ENCODE assay signal across 13 mouse cellular contexts in genomic region chr14:12177436-12177835, GRCm38 (mm10).
A peak's percentile ranks its signal among the peaks of the same experiment; 100 is the strongest.
DNase-seq lines count a peak whose midpoint lies in the region; ATAC-seq lines count a peak whose summit lies in the region.
"Had no signal": no experiment of that assay in that cellular context is flagged by ENCODE, and none has a peak within 500 bp of the region (broad histone marks: within the 10 kb centered on the region; RNA-seq: fewer than 3 reads in every experiment).

No protein-coding gene starts in this region.

- H3K36me3 ChIP-seq in hindbrain, embryonic 10.5 days, result no peaks in the 10 kb centered on the region
- no peaks in the 10 kb centered on the region for H3K36me3 ChIP-seq in hindbrain, embryonic 12.5 days
- no peaks in the 10 kb centered on the region for H3K36me3 ChIP-seq in forebrain, embryonic 13.5 days (ENCODE audit: poor library complexity, severe bottlenecking)
- H3K36me3 ChIP-seq in intestine, embryonic 16.5 days (ENCODE audit: control insufficient read depth, insufficient read depth, low read length), result no peaks in the 10 kb centered on the region
- H3K36me3 ChIP-seq: embryonic facial prominence, embryonic 13.5 days had no signal

- 26% methylated on average over 5 of the region's 5 CpGs for WGBS in hindbrain, embryonic 10.5 days
- WGBS in hindbrain, embryonic 12.5 days, result 19% methylated on average over 5 of the region's 5 CpGs
- WGBS in forebrain, embryonic 13.5 days, result 3% methylated on average over 5 of the region's 5 CpGs
- 44% methylated on average over 5 of the region's 5 CpGs for WGBS in intestine, embryonic 16.5 days

- H3K9ac ChIP-seq in hindbrain, embryonic 12.5 days, result no peak overlapping the region
- H3K9ac ChIP-seq in forebrain, embryonic 13.5 days, result no peak overlapping the region
- no peak overlapping the region for H3K9ac ChIP-seq in intestine, embryonic 16.5 days (ENCODE audit: low read depth, low read length)
- H3K9ac ChIP-seq: embryonic facial prominence, embryonic 13.5 days; liver, postnatal 0 days had no signal

- no peaks in the 10 kb centered on the region for H3K9me3 ChIP-seq in hindbrain, embryonic 10.5 days
- no peaks in the 10 kb centered on the region for H3K9me3 ChIP-seq in hindbrain, embryonic 12.5 days (replicated peaks)
- no peaks in the 10 kb centered on the region for H3K9me3 ChIP-seq in forebrain, embryonic 13.5 days (replicated peaks)
- H3K9me3 ChIP-seq in intestine, embryonic 16.5 days (ENCODE audit: control insufficient read depth, low read length), result no peaks in the 10 kb centered on the region
- H3K9me3 ChIP-seq: embryonic facial prominence, embryonic 13.5 days had no signal

- peaks cover 16% of the 10 kb centered on the region for H3K4me1 ChIP-seq in hindbrain, embryonic 10.5 days (replicated peaks)
- H3K4me1 ChIP-seq in hindbrain, embryonic 12.5 days, result peaks cover 7% of the 10 kb centered on the region; the same call in 1 of the 2 replicates
- H3K4me1 ChIP-seq in forebrain, embryonic 13.5 days, result peaks cover 33% of the 10 kb centered on the region
- no peaks in the 10 kb centered on the region for H3K4me1 ChIP-seq in intestine, embryonic 16.5 days (ENCODE audit: control insufficient read depth, insufficient read depth, low read length)
- H3K4me1 ChIP-seq: embryonic facial prominence, embryonic 13.5 days had no signal

- H3K4me2 ChIP-seq in hindbrain, embryonic 12.5 days (replicated peaks), result no peak overlapping the region
- H3K4me2 ChIP-seq in forebrain, embryonic 13.5 days, result no peak overlapping the region
- H3K4me2 ChIP-seq in intestine, embryonic 16.5 days (ENCODE audit: low read depth, low read length), result no peak overlapping the region
- H3K4me2 ChIP-seq: embryonic facial prominence, embryonic 13.5 days had no signal

- no peaks in the 10 kb centered on the region for H3K27me3 ChIP-seq in hindbrain, embryonic 10.5 days (ENCODE audit: insufficient read depth, poor library complexity, severe bottlenecking)
- no peaks in the 10 kb centered on the region for H3K27me3 ChIP-seq in hindbrain, embryonic 12.5 days
- no peaks in the 10 kb centered on the region for H3K27me3 ChIP-seq in forebrain, embryonic 13.5 days
- no peaks in the 10 kb centered on the region for H3K27me3 ChIP-seq in intestine, embryonic 16.5 days (replicated peaks; ENCODE audit: control insufficient read depth, insufficient read depth, low read length)
- H3K27me3 ChIP-seq: embryonic facial prominence, embryonic 13.5 days; Patski had no signal

- H3K27ac ChIP-seq in hindbrain, embryonic 10.5 days, result no peak overlapping the region
- H3K27ac ChIP-seq in hindbrain, embryonic 12.5 days, result no peak overlapping the region
- peak overlapping the region; percentile 51; the same call in 1 of the 2 replicates for H3K27ac ChIP-seq in forebrain, embryonic 13.5 days
- no peak overlapping the region for H3K27ac ChIP-seq in intestine, embryonic 16.5 days (ENCODE audit: low read length)
- H3K27ac ChIP-seq: embryonic facial prominence, embryonic 13.5 days had no signal

- no peak for ATAC-seq in hindbrain, embryonic 12.5 days (ENCODE audit: low FRiP score)
- ATAC-seq in forebrain, embryonic 13.5 days, result peak; percentile 86
- no peak for ATAC-seq in intestine, embryonic 16.5 days
- ATAC-seq: liver, postnatal 0 days; Patski had no signal

- H3K4me3 ChIP-seq in hindbrain, embryonic 10.5 days, result no peak overlapping the region
- H3K4me3 ChIP-seq in hindbrain, embryonic 12.5 days, result no peak overlapping the region
- no peak overlapping the region for H3K4me3 ChIP-seq in forebrain, embryonic 13.5 days
- H3K4me3 ChIP-seq in intestine, embryonic 16.5 days (ENCODE audit: low read length), result no peak overlapping the region
- H3K4me3 ChIP-seq: embryonic facial prominence, embryonic 13.5 days had no signal

- DNase-seq in hindbrain, embryonic 10.5 days (ENCODE audit: low spot score), result peak; percentile 20
- DNase-seq in cerebellum, adult 8-10 months, result peak; percentile 9
- peak; percentile 43 to 54 for DNase-seq in layer of hippocampus, postnatal 36 days
- DNase-seq in gastrocnemius, postnatal 4 days (ENCODE audit: low spot score in 2 of 2), result no peak
- no peak for DNase-seq in spleen, postnatal 4 days (ENCODE audit: low spot score in 2 of 2)
- DNase-seq: liver, postnatal 0 days; right cerebral cortex, postnatal 4 days; thymus, postnatal 14 days had no signal

Comparison
In these comparisons a context has a peak if more than half of its experiments do, and no peak if none do; other contexts are left out.
1. DNase-seq: peak in hindbrain, embryonic 10.5 days (single experiment), cerebellum, adult 8-10 months (single experiment) and layer of hippocampus, postnatal 36 days (2 of 2); none in gastrocnemius, postnatal 4 days (0 of 2) and spleen, postnatal 4 days (0 of 2).